Mouse (Mus musculus): ENCODE results near the gene Lmf2.

GRCm38 (mm10) chr15:89404831-89405623, 49.6 kb upstream of the Lmf2 start:
- TF ChIP-seq CTCF (IDR thresholded peaks at IDR 0.05; ENCODE audit: low read depth) (no peak), EP300 (IDR thresholded peaks at IDR 0.05; ENCODE audit: low read depth) (no peak)

Data from liver, postnatal 0 days (tissue).